Mouse (Mus musculus): ENCODE results near the gene 4932438H23Rik.

GRCm38 (mm10) chr16:91119879-91120278, 25.0 kb upstream of the 4932438H23Rik start:
- TF ChIP-seq CTCF (IDR thresholded peaks at IDR 0.05; ENCODE audit: low read depth, low read length) (no peak), GATA1 (IDR thresholded peaks at IDR 0.05; ENCODE audit: borderline replicate concordance, low read length) (no peak), TAL1 (conservative IDR thresholded peaks at IDR 0.05; ENCODE audit: low read depth, low read length) (no peak), POLR2AphosphoS5 (IDR thresholded peaks at IDR 0.05; ENCODE audit: insufficient replicate concordance, low read depth, low read length) (no peak)
